Mouse (Mus musculus) MEL (cell line): ENCODE data around the gene 4933428G20Rik.

Source experiments
- CHD1 ChIP-seq: IDR thresholded peaks from 2 replicates; pipeline ENCODE4 v1.6.1; 2012; ENCODE audit warnings: low read depth, mild to moderate bottlenecking, inconsistent platforms, low read length, improper control_type of control experiment
- CTCF ChIP-seq, 3 experiments: IDR thresholded peaks in 2 of 3; conservative IDR thresholded peaks in 1 of 3; 2 replicates each; pipeline ENCODE4 v1.5.1; 2011 to 2012; ENCODE audit warnings: low read length in 3 of 3, low read depth in 2 of 3, mild to moderate bottlenecking in 2 of 3, improper control_type of control experiment in 1 of 3, inconsistent platforms in 1 of 3, mixed read lengths in 1 of 3, moderate library complexity in 1 of 3; ENCODE audit not compliant: control insufficient read depth in 1 of 3, insufficient read depth in 1 of 3, poor library complexity in 1 of 3, severe bottlenecking in 1 of 3
- EP300 ChIP-seq, 2 experiments: IDR thresholded peaks; 2 replicates each; pipeline ENCODE4 v1.6.1; 2011; ENCODE audit warnings: improper control_type of control experiment in 2 of 2, low read length in 2 of 2, low read depth in 1 of 2, mild to moderate bottlenecking in 1 of 2
- GATA1 ChIP-seq: IDR thresholded peaks from 2 replicates; pipeline ENCODE4 v1.6.1; 2011; ENCODE audit warnings: low read depth, low read length, improper control_type of control experiment
- MXI1 ChIP-seq: IDR thresholded peaks from 2 replicates; pipeline ENCODE4 v1.6.1; 2011; ENCODE audit warnings: mild to moderate bottlenecking, low read depth, low read length, improper control_type of control experiment
- MYB ChIP-seq: IDR thresholded peaks from 2 replicates; pipeline ENCODE4 v1.6.1; 2011; ENCODE audit warnings: mild to moderate bottlenecking, low read depth, low read length, improper control_type of control experiment
- MYC ChIP-seq: IDR thresholded peaks from 2 replicates; pipeline ENCODE4 v1.6.1; 2011; ENCODE audit warnings: low read depth, mild to moderate bottlenecking, low read length, improper control_type of control experiment, moderate library complexity
- POLR2A ChIP-seq, 2 experiments: IDR thresholded peaks; 2 replicates each; pipeline ENCODE4 v1.6.1; 2011 to 2012; ENCODE audit warnings: low read length in 2 of 2, mild to moderate bottlenecking in 2 of 2, control low read depth in 1 of 2, improper control_type of control experiment in 1 of 2, low read depth in 1 of 2, moderate library complexity in 1 of 2; ENCODE audit not compliant: control insufficient read depth in 1 of 2, insufficient read depth in 1 of 2, poor library complexity in 1 of 2
- POLR2AphosphoS2 ChIP-seq: IDR thresholded peaks from 2 replicates; pipeline ENCODE4 v1.6.1; 2011; ENCODE audit warnings: low read length, improper control_type of control experiment
- TBP ChIP-seq: IDR thresholded peaks from 2 replicates; pipeline ENCODE4 v1.8.0; 2011; ENCODE audit warnings: low read depth, low read length, improper control_type of control experiment
- USF1 ChIP-seq: IDR thresholded peaks from 2 replicates; pipeline ENCODE4 v1.6.1; 2014; ENCODE audit warnings: low read depth, mild to moderate bottlenecking, inconsistent platforms, low read length, improper control_type of control experiment, moderate library complexity
- ZNF384 ChIP-seq: IDR thresholded peaks from 2 replicates; pipeline ENCODE4 v1.6.1; 2012; ENCODE audit warnings: low read depth, mild to moderate bottlenecking, inconsistent platforms, low read length, improper control_type of control experiment

GRCm38 (mm10) chr11:97502846-97503245 is 2.7 kb upstream of the 4933428G20Rik start:
- TF ChIP-seq MXI1 (no peak), CTCF (IDR thresholded peaks at IDR 0.05 in 2 of 3, conservative IDR thresholded peaks at IDR 0.05 in 1 of 3; ENCODE audit: control insufficient read depth in 1 of 3, insufficient read depth in 1 of 3, low read depth in 2 of 3, low read length in 3 of 3, poor library complexity in 1 of 3, severe bottlenecking in 1 of 3) (no peak), MYB (no peak), MYC (no peak), POLR2A (IDR thresholded peaks at IDR 0.05; ENCODE audit: control insufficient read depth in 1 of 2, insufficient read depth in 1 of 2, low read depth in 1 of 2, low read length in 2 of 2, poor library complexity in 1 of 2) (no peak), EP300 (IDR thresholded peaks at IDR 0.05; ENCODE audit: low read depth in 1 of 2, low read length in 2 of 2) (no peak), GATA1 (no peak), CHD1 (no peak), TBP (no peak), ZNF384 (no peak), POLR2AphosphoS2 (no peak), USF1 (no peak)
